Mouse (Mus musculus): ENCODE data around the gene Zfp82.

GRCm38 (mm10) chr7:30094646-30095429 is 22.1 kb upstream of the Zfp82 start, which contains the start of gene Zfp260:
- peak; percentile 38 for TF ChIP-seq CTCF (IDR thresholded peaks at IDR 0.05)
- peak; percentile 49; the same call in 1 of the 2 replicates for TF ChIP-seq EP300 (IDR thresholded peaks at IDR 0.05)
